Mouse (Mus musculus): ENCODE results near the gene Plcd1.

Gene Plcd1

DNA sequence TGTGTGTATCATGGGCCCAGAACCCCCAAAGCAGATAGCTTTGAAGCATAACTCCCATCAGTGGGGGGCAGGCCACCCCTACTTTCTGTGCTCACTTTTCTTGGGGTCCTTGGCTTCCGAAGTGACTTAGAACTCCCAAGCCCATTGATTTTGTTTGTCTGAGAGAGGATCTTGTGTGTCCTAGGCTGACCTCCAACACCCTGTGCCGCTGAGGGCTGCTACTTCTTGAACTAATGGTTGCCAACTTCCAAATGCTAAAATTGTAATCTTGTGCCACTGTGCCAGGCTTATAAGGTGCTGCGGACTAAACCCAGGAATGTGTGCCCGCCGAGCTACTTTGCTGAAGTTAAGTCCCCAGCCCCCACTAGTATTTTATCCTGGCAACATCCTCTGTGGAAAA is 2.8 kb downstream of the Plcd1 start:
- no peak for DNase-seq (ENCODE audit: low spot score)

DNA sequence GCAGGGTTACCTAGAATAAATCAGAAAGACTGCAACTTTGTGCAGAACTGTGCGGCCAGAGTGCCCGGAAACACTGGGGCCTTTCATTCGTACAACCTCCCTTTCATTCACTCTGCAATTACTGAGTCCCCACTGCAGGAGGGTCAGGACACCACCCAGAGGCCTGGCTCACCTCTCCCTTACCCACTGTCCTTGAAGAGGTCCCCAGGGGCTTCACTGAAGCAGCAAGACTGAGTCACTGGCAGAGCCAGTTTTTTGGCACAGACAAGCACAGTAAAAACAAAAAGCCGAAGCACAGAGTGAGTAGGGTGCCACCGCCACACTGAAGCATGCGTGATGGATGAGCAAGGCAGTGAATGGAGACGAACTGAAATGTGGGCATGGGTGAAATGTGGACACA is 3.9 kb downstream of the Plcd1 start:
- no peak for DNase-seq (ENCODE audit: low spot score)

DNA sequence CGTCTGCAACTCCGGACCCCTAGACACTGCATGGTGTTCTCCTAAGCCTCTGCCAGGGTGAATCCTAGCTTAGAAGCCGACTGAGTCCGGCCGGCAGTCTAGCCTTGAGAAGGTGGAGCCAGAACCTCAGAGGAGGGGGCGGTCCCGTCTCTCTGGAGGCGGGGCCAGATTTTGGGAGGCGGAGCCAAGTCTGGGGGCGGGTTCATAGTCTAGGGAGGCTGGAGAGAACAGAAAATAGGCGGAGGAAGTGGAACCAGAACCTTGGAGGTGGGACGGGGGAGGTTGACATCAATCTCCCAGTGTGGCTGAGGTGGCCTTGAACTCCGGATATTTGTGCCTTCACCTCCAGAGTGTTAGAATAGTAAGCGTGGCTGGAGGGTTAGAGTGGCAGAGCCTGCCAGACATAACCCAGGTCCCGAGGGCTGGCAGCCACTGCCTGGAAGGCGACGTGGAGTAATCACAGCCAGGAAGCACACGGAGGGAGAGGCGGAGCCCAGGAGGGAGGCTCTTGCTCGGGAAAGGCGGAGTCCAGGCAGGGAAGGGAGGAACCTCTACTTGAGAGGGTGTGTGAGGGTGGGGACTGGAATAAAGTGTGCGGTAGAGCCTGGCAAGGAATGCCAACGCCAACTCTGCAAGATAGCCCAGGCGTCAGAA is 5.0 kb downstream of the Plcd1 start:
- DNase-seq (ENCODE audit: low spot score): peak; percentile 51

DNA sequence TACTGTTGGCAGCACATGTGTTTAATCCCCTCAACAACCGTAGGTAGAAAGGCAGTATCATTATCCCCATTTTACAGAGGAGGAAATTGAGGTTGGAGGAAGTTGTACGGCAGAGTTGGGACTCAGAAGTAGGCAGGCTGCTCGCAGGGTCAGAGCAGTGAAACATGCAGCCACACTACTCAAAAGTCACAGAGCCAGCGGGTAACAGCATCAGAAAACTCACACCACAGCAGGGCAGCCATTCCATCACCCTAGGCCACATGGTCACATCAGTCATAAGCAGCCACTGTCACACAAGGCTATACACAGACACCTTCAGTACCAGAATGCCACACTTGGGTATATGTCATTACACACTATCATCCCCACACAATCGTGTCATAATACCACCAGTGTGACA is 6.0 kb downstream of the Plcd1 start:
- no peak for DNase-seq (ENCODE audit: low spot score)

DNA sequence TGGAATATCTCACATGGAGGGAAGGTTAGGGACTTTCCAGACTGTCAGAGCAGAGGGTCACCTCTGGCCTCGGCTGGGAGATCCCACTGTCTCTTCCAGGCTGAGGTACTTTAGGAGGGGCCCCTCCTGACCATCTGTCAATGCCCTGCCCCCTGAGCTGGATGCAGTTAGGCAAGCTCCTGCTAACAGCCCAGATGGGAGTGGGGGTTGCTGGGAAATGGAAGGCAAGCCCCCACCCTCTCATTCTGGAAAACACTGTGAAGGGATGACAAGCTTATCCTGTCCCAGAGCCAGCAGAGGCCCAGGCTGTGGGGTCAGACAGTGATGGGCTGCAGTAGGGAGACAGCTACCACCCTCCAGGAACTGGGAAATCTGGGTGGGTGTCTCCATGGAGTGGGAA is 6.9 kb downstream of the Plcd1 start:
- DNase-seq (ENCODE audit: low spot score): no peak

DNA sequence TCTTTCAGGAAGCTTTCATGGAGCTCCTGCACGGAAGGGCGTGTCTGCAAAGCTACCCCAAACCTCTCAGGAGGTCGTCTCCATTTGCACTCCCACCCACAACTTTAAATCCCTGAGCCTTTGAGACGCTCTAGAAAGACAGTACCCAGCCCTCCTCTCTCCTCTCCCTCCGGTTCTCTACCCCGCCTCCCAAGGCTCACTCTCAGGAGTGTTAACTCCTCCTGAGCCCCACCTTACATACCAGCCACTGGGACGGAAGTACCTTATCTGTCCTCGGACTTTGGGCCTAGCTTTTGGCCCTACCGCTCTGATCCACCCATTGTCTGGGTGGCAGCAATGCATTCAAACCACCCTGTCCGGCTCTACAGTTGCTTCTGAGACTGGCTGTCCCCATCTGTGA is 9.3 kb downstream of the Plcd1 start:
- no peak for DNase-seq (ENCODE audit: low spot score)

DNA sequence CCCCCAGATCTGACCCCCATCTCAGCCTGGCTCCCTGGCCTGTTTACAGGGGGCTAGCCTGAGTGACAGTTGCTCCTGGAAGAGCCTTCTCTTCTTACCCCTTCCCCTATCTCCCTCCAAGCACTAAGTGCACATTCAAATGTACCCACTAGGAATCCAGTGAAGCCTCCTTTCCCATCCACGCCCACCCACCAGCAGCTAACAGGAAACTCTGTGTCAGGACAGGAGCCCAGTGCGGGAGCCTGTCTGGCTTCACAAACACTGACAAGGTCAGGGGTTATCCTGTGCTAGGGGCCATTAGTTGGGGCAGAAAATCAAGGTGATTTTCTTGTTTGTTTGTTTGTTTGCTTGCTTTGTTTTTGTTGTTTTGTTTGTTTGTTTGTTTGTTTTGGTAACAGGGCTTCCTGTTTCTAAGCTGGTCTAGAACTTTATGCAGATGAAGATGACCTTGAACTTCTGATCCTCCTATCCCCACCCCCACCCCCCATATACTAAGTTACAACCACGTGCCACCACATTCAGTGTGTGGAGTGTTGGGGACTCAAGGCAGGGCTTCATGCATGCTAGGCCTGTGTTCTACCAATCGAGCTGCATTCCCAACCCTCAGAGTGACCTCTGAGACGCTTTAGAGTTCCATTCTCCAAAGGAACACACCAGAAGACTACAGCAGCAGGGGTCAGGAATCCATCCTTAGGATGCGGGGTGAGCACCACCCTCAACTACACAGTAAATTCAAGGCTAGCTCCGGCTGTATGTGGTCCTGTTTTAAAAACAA is 10.5 kb downstream of the Plcd1 start:
- DNase-seq (ENCODE audit: low spot score): no peak

DNA sequence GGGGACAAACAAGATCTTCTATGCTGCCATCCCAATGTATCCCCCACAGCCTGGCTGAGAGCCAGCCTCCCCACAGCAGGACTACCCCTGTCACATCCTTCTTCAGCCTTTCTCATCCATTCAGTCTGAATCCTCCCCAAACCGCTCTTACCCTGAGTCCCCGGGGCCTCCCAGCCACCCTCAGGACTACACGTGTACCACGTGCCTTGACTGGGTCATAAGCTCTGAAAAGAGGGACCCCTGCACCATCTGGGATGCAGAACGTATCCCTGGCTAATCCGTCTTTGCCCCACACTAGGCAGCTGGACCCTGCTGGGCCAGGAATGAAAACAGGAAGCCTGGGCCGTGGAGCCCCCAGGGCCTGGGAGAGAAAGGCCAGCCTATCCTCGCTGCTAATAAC is 11.3 kb downstream of the Plcd1 start:
- no peak for DNase-seq (ENCODE audit: low spot score)

DNA sequence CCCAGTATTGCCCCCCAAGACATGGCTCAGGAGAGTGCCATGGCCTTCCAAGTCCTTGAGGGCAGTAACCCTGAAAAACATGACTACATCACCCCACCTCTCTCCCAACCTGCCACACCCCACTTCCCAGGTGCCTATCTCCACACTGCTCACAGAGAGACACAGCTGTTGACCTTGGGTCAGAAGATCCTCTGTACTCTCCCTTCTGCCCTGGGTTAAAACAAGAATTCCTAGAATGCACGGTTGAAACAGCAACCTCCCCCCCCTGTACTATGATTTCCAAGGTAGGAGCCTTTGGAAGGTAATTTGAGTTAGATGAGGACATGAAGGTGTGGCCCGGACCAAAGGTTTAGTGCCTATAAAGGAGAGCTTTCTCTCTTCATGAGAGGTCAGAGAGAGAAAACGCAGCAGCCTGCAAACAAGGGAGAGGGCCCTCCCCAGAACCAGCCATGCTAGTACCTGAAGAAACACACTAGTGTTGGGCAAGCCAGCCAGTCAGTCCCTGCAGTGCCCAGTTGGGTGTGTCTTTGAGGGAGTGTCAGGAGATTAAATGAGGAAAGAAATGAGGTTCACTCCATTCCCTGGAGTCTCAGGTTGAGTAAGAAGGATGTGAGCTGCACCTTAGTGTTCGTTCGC is 13.1 kb downstream of the Plcd1 start:
- no peak for DNase-seq (ENCODE audit: low spot score)

DNA sequence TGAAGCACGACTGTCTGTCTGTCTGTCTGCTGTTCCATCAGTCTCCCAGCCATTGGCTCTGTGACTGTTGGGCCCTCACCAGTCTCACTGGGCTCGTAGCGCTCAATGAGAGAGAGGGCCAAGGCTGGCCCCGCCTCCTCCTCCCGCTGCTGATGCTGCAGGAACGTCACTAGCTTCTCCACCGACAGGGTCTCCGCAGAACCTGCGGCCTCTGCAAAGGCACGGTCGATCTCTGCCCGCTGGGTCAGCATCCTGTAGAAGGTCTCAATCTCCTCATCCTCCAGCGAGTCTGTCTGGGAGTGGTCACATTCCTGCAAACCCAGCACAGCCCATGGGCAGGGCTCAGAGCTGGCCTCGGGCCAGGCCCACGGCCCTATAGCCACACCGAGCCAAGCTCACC is 17.6 kb downstream of the Plcd1 start:
- DNase-seq (ENCODE audit: low spot score): no peak

DNA sequence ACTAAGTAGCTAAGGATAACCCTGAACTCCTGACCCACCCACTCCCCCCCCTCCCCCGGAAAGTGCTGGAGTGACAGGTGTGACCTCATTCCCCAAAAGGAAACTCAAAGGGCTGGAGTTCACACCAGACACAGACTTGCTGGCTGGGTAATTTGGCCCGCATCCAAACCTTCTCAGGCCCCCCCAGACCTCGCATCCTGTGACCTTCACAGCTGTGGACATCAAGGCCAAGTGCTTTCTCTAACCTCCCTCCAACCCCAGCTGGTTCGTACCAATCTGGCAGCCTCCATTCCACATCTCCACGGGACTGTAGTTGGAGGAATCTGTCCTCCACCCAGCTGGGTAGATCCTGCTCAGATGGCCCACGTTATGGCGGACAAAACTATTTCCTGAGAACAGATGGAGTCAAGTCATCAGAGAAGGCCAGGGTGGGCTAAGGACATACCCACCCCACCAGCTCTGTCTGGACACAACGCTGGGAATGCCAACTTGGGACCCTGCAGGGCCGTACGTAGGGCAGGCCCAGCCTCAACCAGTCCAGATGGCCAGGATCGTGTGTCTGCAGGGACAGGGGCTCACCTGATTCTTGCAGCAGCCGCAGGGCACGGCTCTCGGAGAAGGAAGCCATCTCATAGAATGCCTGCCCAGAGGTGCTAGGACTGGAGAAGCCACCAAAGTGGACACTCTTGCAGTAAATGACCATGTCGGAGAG is 20.0 kb downstream of the Plcd1 start:
- no peak for DNase-seq (ENCODE audit: low spot score)

DNA sequence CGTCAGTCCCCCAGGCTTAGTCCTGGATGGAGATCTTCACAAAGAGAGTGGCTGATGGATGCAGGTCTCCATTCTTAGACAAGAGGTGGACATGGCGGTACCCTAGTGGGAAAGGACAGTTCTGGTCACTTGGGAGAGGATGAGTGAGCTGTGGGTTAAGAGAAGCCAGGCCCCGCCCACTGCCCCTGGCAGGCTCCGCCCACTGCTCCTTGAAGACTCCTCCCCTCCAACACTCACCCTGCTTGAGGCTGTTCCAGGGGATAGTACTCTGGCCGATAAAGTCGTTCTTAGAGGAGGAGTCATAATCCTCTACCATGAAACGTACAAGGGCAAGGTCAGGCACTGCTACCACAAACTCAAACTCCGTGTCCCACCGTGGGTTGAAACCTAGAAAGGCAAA is 21.5 kb downstream of the Plcd1 start:
- DNase-seq (ENCODE audit: low spot score): no peak

DNA sequence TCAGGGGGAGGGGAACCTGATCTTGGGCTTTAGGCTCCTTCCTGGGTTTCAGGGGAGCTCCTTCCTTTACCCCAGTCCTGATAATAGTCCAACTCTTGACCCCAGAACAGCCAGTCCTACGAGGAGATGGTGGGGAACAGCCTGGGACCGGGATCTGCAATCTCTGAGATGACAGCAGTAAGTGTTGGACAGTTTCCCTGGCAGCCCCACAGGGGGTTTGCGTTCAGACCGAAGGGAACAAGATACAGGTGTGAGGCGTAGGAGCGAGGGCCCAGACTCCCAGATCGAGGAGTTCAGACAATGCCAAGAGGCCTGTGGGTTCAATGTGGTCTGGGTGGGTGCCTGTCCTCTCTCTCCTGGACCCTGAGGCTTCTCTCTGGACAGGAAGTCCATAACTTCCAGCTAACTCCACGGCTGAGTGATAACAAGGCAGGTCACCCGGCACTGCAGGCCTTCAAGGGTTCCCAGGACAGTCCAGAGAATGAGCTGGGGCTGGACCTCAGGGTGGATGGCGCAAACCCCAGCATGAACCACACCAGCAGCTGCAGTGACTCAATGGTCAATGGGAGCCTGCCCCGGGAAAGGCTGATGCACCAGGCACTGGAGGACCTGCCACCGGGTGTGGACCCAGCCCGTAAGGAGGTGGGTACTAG is 23.0 kb downstream of the Plcd1 start:
- DNase-seq (ENCODE audit: low spot score): no peak

DNA sequence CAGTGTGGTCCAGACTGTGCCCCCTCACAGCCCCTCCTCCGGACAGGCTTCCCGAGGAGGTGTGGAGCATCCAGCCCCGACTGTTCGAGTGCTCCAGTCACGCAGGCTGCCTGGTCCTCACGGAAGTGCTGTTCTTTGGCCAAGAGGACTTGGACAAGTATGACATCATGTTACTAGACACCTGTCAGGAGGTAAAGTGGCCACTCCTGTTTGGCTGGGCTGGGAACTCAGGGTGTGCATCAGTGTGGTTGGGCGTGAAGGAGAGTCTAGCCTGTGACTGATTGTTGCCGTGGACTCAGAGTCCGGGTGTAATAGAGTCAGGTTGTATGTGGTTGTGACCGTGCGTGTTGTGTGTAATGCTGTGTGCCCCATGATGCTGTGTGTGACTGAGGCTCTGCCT is 25.0 kb downstream of the Plcd1 start:
- DNase-seq (ENCODE audit: low spot score): no peak

DNA sequence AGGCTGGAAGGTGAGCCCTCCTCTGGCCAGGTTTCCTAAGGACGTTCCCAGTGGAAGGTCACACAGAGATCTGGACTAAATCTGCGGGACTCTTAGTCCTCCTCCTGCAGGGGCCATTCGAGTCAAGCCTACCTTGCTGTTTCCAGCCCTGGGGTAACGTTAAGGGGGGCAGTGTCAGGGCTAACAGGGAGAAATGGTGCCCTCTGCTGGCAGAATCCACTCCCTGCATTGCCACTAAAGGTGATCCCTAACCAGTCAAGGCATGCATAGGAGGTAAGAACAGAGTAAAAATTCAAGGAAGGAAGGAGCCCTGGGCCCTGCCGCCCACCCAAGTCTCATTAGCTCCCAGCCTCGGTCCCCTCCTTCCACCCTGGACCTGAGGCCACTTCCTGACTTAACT is 25.7 kb downstream of the Plcd1 start:
- peak; percentile 45 for DNase-seq (ENCODE audit: low spot score)

DNA sequence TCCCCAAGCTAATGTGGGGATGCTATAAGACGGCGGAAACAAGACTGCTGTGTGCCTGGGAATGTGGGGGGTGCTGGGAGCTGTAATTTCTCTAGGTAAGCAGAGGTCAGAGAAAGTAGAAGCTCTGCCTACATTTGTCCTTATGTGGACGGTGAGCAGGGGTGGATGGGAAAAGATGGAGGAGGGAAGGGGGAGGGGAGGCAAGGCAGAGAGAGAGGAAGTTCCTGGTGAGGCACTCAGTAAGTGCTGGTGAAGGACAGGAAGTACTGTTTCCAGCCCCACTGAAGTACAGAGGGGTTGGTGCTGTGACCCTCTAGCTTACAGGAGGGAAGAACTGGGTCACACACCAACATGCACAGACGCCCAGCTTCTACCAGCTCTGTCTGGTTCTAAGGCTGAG is 29.0 kb downstream of the Plcd1 start:
- no peak for DNase-seq (ENCODE audit: low spot score)

DNA sequence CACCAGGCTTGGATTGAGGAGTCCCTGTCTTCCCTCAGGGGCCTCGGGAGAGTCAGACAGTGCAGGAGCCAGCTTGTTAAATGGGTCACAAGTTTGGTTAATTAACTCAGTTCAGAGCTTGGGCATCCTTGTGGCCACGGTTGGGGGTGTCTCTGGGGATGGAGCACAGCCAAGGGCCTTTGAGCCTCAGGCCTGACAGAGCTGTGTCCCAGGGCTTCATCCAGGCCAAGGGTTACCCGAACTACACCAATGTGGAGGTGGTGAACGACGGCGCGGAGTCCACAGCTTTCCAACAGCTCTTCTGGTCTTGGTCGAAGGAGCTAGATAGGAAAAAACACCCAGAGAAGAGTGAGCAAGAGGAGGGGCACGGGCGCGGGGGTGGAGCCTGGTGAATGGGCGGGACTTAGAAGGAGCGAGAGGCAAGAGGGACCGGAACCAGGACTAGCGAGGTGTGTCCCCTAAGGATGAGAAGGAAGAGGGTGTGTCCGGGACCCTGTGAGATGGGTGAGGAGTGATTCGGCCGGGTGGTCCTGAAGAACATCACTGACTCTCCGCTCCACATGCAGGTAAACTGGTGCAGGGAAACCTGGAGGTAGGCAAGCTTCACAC is 30.2 kb downstream of the Plcd1 start:
- DNase-seq (ENCODE audit: low spot score): no peak

DNA sequence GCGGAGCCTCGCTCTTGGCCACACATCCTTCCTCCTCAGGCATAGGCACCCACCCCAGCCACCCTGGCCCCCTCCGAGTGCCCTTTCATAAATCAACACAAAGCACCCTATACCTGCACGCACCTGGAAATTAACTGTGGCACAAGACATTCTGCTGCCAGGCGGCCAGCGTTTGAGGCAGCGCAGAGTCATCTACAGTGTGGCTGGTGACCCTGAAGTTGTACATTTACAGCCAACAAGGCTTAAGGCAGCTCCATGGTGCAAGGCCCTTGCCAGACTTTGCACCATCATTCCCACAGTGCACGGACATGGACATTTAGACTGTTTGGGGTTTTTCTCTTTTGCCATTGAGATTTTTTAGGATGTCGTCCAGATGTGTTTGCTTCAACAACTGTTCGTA is 32.6 kb downstream of the Plcd1 start:
- no peak for DNase-seq (ENCODE audit: low spot score)

DNA sequence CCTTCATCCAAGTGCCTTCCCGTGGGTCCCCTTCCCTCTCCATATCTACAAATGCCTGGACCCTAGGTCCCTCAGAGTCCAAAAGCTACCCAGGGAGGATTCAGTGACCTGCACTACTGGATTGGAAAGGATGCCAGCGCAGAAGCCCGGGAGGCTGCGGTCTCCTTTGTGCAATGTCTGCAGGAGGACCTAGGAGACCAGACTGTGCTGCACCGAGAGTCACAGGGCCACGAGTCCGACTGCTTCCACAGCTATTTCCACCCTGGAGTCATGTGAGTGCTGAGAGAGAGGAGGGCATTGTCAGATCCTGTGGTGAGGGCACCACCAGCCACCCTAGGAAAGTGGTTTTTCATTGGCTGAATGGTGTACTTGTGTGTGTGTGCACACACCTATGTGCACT is 35.1 kb downstream of the Plcd1 start:
- no peak for DNase-seq (ENCODE audit: low spot score)

DNA sequence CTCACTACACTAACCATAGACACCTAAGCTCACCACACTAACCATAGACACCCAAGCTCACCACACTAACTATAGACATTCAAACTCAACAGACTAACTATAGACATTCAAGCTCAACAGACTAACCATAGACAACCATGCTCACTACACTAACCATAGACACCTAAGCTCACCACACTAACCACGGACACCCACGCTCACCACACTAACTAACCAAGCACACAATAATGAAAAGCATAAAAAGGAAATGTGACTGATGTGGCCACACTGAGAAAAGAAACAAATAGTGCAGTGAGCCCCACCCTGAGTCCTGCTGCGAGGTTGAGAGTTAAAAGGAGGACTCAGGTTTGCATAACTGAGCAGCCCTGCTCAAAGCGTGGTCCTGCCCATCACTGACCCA is 38.0 kb downstream of the Plcd1 start:
- DNase-seq (ENCODE audit: low spot score): no peak

DNA sequence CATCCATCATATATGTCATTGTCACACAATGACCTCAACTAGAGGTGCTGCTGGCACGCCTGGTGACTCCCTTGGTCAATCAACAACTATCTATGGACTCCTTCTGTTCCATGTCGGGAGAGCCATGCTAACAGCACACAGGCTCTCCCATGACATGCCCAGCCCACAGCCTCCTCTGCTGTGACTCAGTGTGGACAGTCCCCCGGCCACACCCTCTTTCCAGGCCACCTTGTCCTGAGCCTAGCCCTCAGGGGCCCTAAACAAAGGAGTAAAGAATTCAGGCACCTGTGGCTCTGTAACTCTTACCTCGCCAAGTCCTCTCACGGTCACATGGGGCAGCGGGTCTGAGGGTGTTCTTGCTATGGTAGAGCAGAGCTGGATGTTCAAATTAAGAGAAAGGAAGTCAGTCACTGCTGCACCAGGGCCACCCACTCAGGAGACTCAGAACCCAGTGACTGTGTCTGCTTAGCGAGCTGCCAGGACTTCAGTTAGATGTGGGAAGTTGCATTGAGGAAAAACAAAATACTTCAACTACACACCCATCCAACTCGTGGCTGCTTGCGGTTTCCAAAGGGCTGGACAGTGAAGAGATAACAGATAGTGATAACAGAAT is 39.2 kb downstream of the Plcd1 start:
- DNase-seq (ENCODE audit: low spot score): no peak
